Mouse (Mus musculus) C2C12 (cell line): ENCODE measurements around the gene Pcp2.

Source experiments
- CTCF ChIP-seq: IDR thresholded peaks from one replicate; pipeline ENCODE4 v1.5.1; 2011; ENCODE audit not compliant: control insufficient read depth, insufficient read depth, insufficient read length
- MAX ChIP-seq: IDR thresholded peaks from one replicate; pipeline ENCODE4 v1.6.1; 2011; ENCODE audit warnings: mild to moderate bottlenecking, control low read depth

GRCm38 (mm10) chr8:3652845-3653244 lies 27.5 kb upstream of the Pcp2 start:
- TF ChIP-seq CTCF, result no peak
- no peak for TF ChIP-seq MAX
